ENCODE assay signal across 9 mouse cellular contexts in genomic region chr5:65956144-65957008, GRCm38 (mm10). TPM values are rescaled to one million over a fixed set of nuclear protein-coding genes. Genes with fewer than 3 reads are reported as not detected.
DNase-seq lines count a peak whose midpoint lies in the region; ATAC-seq and TF ChIP-seq lines count a peak whose summit lies in the region.
"Had no signal": no experiment of that assay in that cellular context is flagged by ENCODE, and none has a peak within 500 bp of the region (broad histone marks: within the 10 kb centered on the region; RNA-seq: fewer than 3 reads in every experiment).

No protein-coding gene starts in this region.

- H3K4me3 ChIP-seq in kidney, embryonic 14.5 days (ENCODE audit: low read length) = peak overlapping the region; percentile 33
- peak overlapping the region; percentile 56 for H3K4me3 ChIP-seq in embryonic facial prominence, embryonic 10.5 days
- H3K4me3 ChIP-seq in hindbrain, postnatal 0 days (ENCODE audit: low read length) = peak overlapping the region; percentile 23
- H3K4me3 ChIP-seq in midbrain, embryonic 15.5 days = peak overlapping the region; percentile 30

- H3K36me3 ChIP-seq in kidney, embryonic 14.5 days (ENCODE audit: control insufficient read depth, insufficient read depth, low read length) = no peaks in the 10 kb centered on the region
- no peaks in the 10 kb centered on the region for H3K36me3 ChIP-seq in embryonic facial prominence, embryonic 10.5 days (replicated peaks)
- no peaks in the 10 kb centered on the region for H3K36me3 ChIP-seq in hindbrain, postnatal 0 days (ENCODE audit: insufficient read depth, low read length)
- no peaks in the 10 kb centered on the region for H3K36me3 ChIP-seq in midbrain, embryonic 15.5 days (replicated peaks)

- TF ChIP-seq CTCF in hindbrain, postnatal 0 days (IDR thresholded peaks at IDR 0.05; ENCODE audit: low read depth) = no peak

- no peak for DNase-seq in kidney, postnatal 36 days
- no peak for DNase-seq in embryonic facial prominence, embryonic 10.5 days (ENCODE audit: low spot score)
- no peak for DNase-seq in hindbrain, postnatal 0 days (ENCODE audit: low spot score)
- no peak for DNase-seq in cerebellum, adult 18-20 months
- no peak for DNase-seq in adrenal gland, postnatal 10 days
- no peak for DNase-seq in adrenal gland, adult 18-20 months (ENCODE audit: low spot score in 2 of 2)

- no peak for ATAC-seq in kidney, embryonic 14.5 days (ENCODE audit: low FRiP score, low TSS enrichment)
- 0 out of 2 replicates have a peak, but pooled peaks have one; percentile 2 for ATAC-seq in hindbrain, postnatal 0 days
- no peak for ATAC-seq in midbrain, embryonic 15.5 days (replicated peaks)

- 76% methylated on average over 9 of the region's 9 CpGs for WGBS in kidney, embryonic 14.5 days
- WGBS in embryonic facial prominence, embryonic 10.5 days = 77% methylated on average over 9 of the region's 9 CpGs
- 79% methylated on average over 9 of the region's 9 CpGs for WGBS in hindbrain, postnatal 0 days
- 76% methylated on average over 9 of the region's 9 CpGs for WGBS in midbrain, embryonic 15.5 days

- no peaks in the 10 kb centered on the region for H3K4me1 ChIP-seq in kidney, embryonic 14.5 days (ENCODE audit: control insufficient read depth, insufficient read depth, low read length)
- peaks cover 11% of the 10 kb centered on the region for H3K4me1 ChIP-seq in embryonic facial prominence, embryonic 10.5 days
- H3K4me1 ChIP-seq in hindbrain, postnatal 0 days (ENCODE audit: insufficient read depth, low read length) = no peaks in the 10 kb centered on the region
- peaks cover 14% of the 10 kb centered on the region for H3K4me1 ChIP-seq in midbrain, embryonic 15.5 days

- no peak overlapping the region for H3K9ac ChIP-seq in kidney, embryonic 14.5 days (ENCODE audit: low read depth, low read length)
- H3K9ac ChIP-seq in hindbrain, postnatal 0 days (replicated peaks; ENCODE audit: low read length) = no peak overlapping the region
- H3K9ac ChIP-seq in midbrain, embryonic 15.5 days = no peak overlapping the region

- H3K27ac ChIP-seq in kidney, embryonic 14.5 days (ENCODE audit: low read depth, low read length) = no peak overlapping the region
- H3K27ac ChIP-seq in embryonic facial prominence, embryonic 10.5 days (replicated peaks) = peak overlapping the region; percentile 82
- H3K27ac ChIP-seq in hindbrain, postnatal 0 days = no peak overlapping the region
- peak overlapping the region; percentile 73 for H3K27ac ChIP-seq in midbrain, embryonic 15.5 days

- H3K4me2 ChIP-seq in kidney, embryonic 14.5 days (replicated peaks; ENCODE audit: low read depth, low read length) = peak overlapping the region; percentile 37
- H3K4me2 ChIP-seq in hindbrain, postnatal 0 days (ENCODE audit: low read depth, low read length) = peak overlapping the region; percentile 42
- H3K4me2 ChIP-seq in midbrain, embryonic 15.5 days = peak overlapping the region; percentile 47

- H3K9me3 ChIP-seq in kidney, embryonic 14.5 days (ENCODE audit: control insufficient read depth, low read length) = no peaks in the 10 kb centered on the region
- H3K9me3 ChIP-seq in embryonic facial prominence, embryonic 10.5 days = no peaks in the 10 kb centered on the region
- H3K9me3 ChIP-seq in hindbrain, postnatal 0 days (ENCODE audit: low read length) = no peaks in the 10 kb centered on the region
- H3K9me3 ChIP-seq in midbrain, embryonic 15.5 days = no peaks in the 10 kb centered on the region

- H3K27me3 ChIP-seq in kidney, embryonic 14.5 days (ENCODE audit: control insufficient read depth, insufficient read depth, low read length) = no peaks in the 10 kb centered on the region
- H3K27me3 ChIP-seq in embryonic facial prominence, embryonic 10.5 days (replicated peaks; ENCODE audit: low read depth, poor library complexity, severe bottlenecking) = no peaks in the 10 kb centered on the region
- no peaks in the 10 kb centered on the region for H3K27me3 ChIP-seq in hindbrain, postnatal 0 days (ENCODE audit: insufficient read depth, low read length)
- no peaks in the 10 kb centered on the region for H3K27me3 ChIP-seq in midbrain, embryonic 15.5 days (replicated peaks)

RNA-seq across cellular contexts. Expression of gene Chrna9, which starts 21.7 kb away (rescaled TPM):
- polyA plus RNA-seq in kidney, embryonic 14.5 days (2014; fragmentation: Nextera tagmentation; extraction: Ambion mirVana) = 0.53 and 0.71 TPM in 2 replicates
- 0.29 and 0.94 TPM in 2 replicates for polyA plus RNA-seq in embryonic facial prominence, embryonic 10.5 days (2016; fragmentation: Nextera tagmentation; extraction: Ambion mirVana)
- not detected in 2 replicates for total RNA-seq in hindbrain, postnatal 0 days (2014; rRNA removed)
- polyA plus RNA-seq in hindbrain, postnatal 0 days (2015; fragmentation: Nextera tagmentation; extraction: Ambion mirVana) = not detected in 2 replicates
- not detected in 2 replicates for polyA plus RNA-seq in midbrain, embryonic 15.5 days (2015; fragmentation: Nextera tagmentation; extraction: Ambion mirVana)
- under 1 TPM; 0.39 to 0.76 TPM for total RNA-seq in adrenal gland, postnatal 10 days (2021)
- total RNA-seq in adrenal gland, adult 18-20 months (2021) = under 1 TPM; 0.46 to 0.80 TPM
- polyA plus RNA-seq: frontal cortex, adult 2 months had no signal

RNA-seq across cellular contexts. Expression of gene 9130230L23Rik, which starts 47.7 kb away (rescaled TPM):
- polyA plus RNA-seq in kidney, embryonic 14.5 days (2014; fragmentation: Nextera tagmentation; extraction: Ambion mirVana) = 0.38 and 0.40 TPM in 2 replicates
- polyA plus RNA-seq in embryonic facial prominence, embryonic 10.5 days (2016; fragmentation: Nextera tagmentation; extraction: Ambion mirVana) = not detected in 2 replicates
- total RNA-seq in hindbrain, postnatal 0 days (2014; rRNA removed) = 0.18 TPM in 1 of 2 replicates, not detected in the other
- 0.37 TPM in 1 of 2 replicates, not detected in the other for polyA plus RNA-seq in hindbrain, postnatal 0 days (2015; fragmentation: Nextera tagmentation; extraction: Ambion mirVana)
- polyA plus RNA-seq in midbrain, embryonic 15.5 days (2015; fragmentation: Nextera tagmentation; extraction: Ambion mirVana) = 0.18 TPM in 1 of 2 replicates, not detected in the other
- not detected for total RNA-seq in adrenal gland, postnatal 10 days (2021)
- under 1 TPM in 1 of 2 experiments, not detected in 1; 0.60 TPM for total RNA-seq in adrenal gland, adult 18-20 months (2021)
- polyA plus RNA-seq: frontal cortex, adult 2 months had no signal

Comparison
In these comparisons a context has a peak if more than half of its experiments do, and no peak if none do; other contexts are left out.
1. H3K27ac ChIP-seq: peak in embryonic facial prominence, embryonic 10.5 days (single experiment) and midbrain, embryonic 15.5 days (single experiment); none in kidney, embryonic 14.5 days (single experiment) and hindbrain, postnatal 0 days (single experiment).
2. Peak in every context shown above with its lines, with median percentiles within 50 percentile points of each other: H3K4me2 ChIP-seq and H3K4me3 ChIP-seq.